ENCODE assay signal across 9 mouse cellular contexts in genomic region chr12:108004701-108005487, GRCm38 (mm10). TPM values are rescaled to one million over a fixed set of nuclear protein-coding genes. Genes with fewer than 3 reads are reported as not detected.
DNase-seq lines count a peak whose midpoint lies in the region; ATAC-seq lines count a peak whose summit lies in the region.
"Had no signal": no experiment of that assay in that cellular context is flagged by ENCODE, and none has a peak within 500 bp of the region (broad histone marks: within the 10 kb centered on the region; RNA-seq: fewer than 3 reads in every experiment).

No protein-coding gene starts in this region.

- peaks cover 64% of the 10 kb centered on the region for H3K27me3 ChIP-seq in heart, embryonic 10.5 days (ENCODE audit: insufficient read depth, poor library complexity, severe bottlenecking)
- 0 out of 2 replicates have a peak, but pooled peaks cover 8% of the 10 kb centered on the region for H3K27me3 ChIP-seq in hindbrain, embryonic 15.5 days

- peak overlapping the region; percentile 98 for H3K4me2 ChIP-seq in hindbrain, embryonic 15.5 days

- H3K36me3 ChIP-seq in heart, embryonic 10.5 days: no peaks in the 10 kb centered on the region
- no peaks in the 10 kb centered on the region for H3K36me3 ChIP-seq in hindbrain, embryonic 15.5 days

- intact Hi-C loops in heart, postnatal 36 days (cut with DNase I): loop anchor here (5.0 kb wide), 1 partner anchor 1043 kb away; no protein-coding TSS in a partner anchor

- peaks cover 26% of the 10 kb centered on the region for H3K4me1 ChIP-seq in heart, embryonic 10.5 days
- H3K4me1 ChIP-seq in hindbrain, embryonic 15.5 days (replicated peaks): peaks cover 43% of the 10 kb centered on the region

- H3K9ac ChIP-seq in hindbrain, embryonic 15.5 days: 0 out of 2 replicates have a peak overlapping the region, but pooled peaks have one; percentile 2

- H3K4me3 ChIP-seq in heart, embryonic 10.5 days: peak overlapping the region; percentile 74
- H3K4me3 ChIP-seq in hindbrain, embryonic 15.5 days: peak overlapping the region; percentile 86

- no peak for ATAC-seq in hindbrain, embryonic 15.5 days (ENCODE audit: low FRiP score, low read depth)

- no peaks in the 10 kb centered on the region for H3K9me3 ChIP-seq in heart, embryonic 10.5 days
- H3K9me3 ChIP-seq in hindbrain, embryonic 15.5 days: no peaks in the 10 kb centered on the region

- DNase-seq in heart, embryonic 10.5 days (ENCODE audit: low spot score): no peak
- no peak for DNase-seq in heart, postnatal 36 days
- peak; percentile 34 for DNase-seq in R1 (ENCODE audit: low read depth, low spot score)
- peak; percentile 47 for DNase-seq in naive thymus-derived CD4-positive, alpha-beta T cell, adult 2 months (ENCODE audit: low read depth)
- no peak for DNase-seq in frontal cortex, postnatal 14 days (ENCODE audit: low spot score in 2 of 2)
- DNase-seq in gastrocnemius, adult 8-10 months (ENCODE audit: low spot score in 2 of 2): no peak
- no peak for DNase-seq in gastrocnemius, postnatal 25 days

- WGBS in heart, embryonic 10.5 days: under 1% methylated on average over 42 of the region's 43 CpGs
- WGBS in hindbrain, embryonic 15.5 days: 2% methylated on average over 41 of the region's 43 CpGs

- H3K27ac ChIP-seq in heart, embryonic 10.5 days: peak overlapping the region; percentile 87
- no peak overlapping the region for H3K27ac ChIP-seq in hindbrain, embryonic 15.5 days (replicated peaks)

RNA-seq across cellular contexts. Expression of gene Bcl11b, which starts 1.5 kb away (rescaled TPM):
- polyA plus RNA-seq in heart, embryonic 10.5 days (2016; fragmentation: Nextera tagmentation; extraction: Ambion mirVana): 3.1 and 3.3 TPM in 2 replicates
- total RNA-seq in heart, postnatal 36 days (2021): under 1 TPM; 0.76 to 0.86 TPM
- polyA plus RNA-seq in hindbrain, embryonic 15.5 days (2015; fragmentation: Nextera tagmentation; extraction: Ambion mirVana): 20.5 and 24.4 TPM in 2 replicates
- total RNA-seq in gastrocnemius, adult 8-10 months (2022): under 1 TPM in 1 of 4 experiments, not detected in 3; 0.02 TPM
- under 1 TPM in 1 of 2 experiments, not detected in 1; 0.27 TPM for total RNA-seq in gastrocnemius, postnatal 25 days (2021)
- total RNA-seq: common myeloid progenitor, adult 5-6 weeks had no signal

Comparison
In these comparisons a context has a peak if more than half of its experiments do, and no peak if none do; other contexts are left out.
1. DNase-seq: peak in R1 (single experiment) and naive thymus-derived CD4-positive, alpha-beta T cell, adult 2 months (single experiment); none in heart, embryonic 10.5 days (single experiment), heart, postnatal 36 days (0 of 2), frontal cortex, postnatal 14 days (0 of 2), gastrocnemius, adult 8-10 months (0 of 2) and gastrocnemius, postnatal 25 days (single experiment).